Mouse (Mus musculus) neural tube, embryonic 10.5 days (tissue): Measurements from ENCODE around the gene Nedd9.

ENCODE experiments used
- DNase-seq: peaks from one replicate; pipeline ENCODE4 v3.0.0-alpha.2; 2017; ENCODE audit warnings: low spot score; ENCODE audit errors: extremely low spot score

Nedd9 gene

GRCm38 (mm10) chr13:41410191-41411074 is 76.7 kb downstream of the Nedd9 start:
- no peak for DNase-seq

DNA sequence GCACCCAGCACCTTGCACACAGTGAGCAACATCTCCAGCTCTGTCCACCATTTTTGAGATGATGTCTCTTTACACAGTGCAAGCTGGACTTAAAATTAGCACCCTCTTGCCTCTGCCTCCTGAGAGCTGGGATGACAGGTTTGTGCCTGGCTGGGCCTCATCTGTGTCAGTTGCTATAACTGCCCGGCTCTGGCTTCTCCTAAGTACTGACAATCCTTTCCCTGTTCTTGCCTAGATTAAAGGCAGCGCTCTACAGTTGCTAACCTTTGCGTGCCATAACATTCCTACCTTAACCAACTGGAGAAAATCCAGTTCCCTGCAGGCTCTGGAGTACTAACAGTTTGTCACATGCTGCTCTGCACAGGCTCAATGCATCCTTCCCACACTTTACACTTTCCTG is 77.9 kb downstream of the Nedd9 start:
- DNase-seq = no peak

- DNase-seq = no peak
Observed at GRCm38 (mm10) chr13:41408374-41408952, 78.7 kb downstream of the Nedd9 start.

DNA sequence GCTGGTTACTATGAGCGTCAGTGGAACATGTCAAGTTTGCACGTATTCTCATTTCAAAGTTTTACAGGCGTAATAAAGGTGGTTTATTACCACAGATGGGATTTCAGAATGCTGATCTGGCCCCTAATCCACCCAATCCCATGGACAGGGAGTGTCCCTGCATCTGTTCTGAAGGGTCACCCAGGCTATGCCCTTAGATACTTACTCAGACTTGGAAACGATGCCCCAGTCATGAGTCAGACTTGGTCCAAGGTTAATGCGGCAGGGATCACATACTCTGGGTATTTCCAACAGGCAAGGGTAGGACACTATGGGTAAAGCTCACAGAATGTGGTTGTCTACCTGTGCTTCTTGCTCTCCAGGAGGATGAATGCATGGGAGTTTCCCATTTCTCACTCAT is 82.2 kb downstream of the Nedd9 start:
- no peak for DNase-seq

DNA sequence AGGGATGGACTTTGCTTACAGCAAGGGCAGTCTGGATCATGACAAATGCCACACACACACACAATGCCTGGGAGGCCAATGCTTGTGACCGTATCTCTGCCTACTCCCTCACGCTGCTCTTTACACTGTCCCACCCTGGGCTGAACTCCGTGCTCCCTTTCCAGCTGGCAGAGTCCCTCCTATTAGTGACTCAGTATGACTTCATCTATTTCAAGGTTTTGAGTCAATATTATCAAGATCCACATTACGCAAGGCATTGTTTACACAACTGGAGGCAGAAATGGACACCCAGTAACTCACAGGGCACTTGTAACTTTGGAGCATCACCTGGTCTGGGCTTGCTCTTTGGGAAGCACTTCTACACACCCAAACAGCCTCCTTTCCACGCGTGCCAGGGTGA is 83.3 kb downstream of the Nedd9 start:
- DNase-seq = no peak

- no peak for DNase-seq
Observed at GRCm38 (mm10) chr13:41402441-41403003, 84.6 kb downstream of the Nedd9 start.

GRCm38 (mm10) chr13:41401775-41402174 is 85.4 kb downstream of the Nedd9 start:
- DNase-seq = peak; percentile 16

DNA sequence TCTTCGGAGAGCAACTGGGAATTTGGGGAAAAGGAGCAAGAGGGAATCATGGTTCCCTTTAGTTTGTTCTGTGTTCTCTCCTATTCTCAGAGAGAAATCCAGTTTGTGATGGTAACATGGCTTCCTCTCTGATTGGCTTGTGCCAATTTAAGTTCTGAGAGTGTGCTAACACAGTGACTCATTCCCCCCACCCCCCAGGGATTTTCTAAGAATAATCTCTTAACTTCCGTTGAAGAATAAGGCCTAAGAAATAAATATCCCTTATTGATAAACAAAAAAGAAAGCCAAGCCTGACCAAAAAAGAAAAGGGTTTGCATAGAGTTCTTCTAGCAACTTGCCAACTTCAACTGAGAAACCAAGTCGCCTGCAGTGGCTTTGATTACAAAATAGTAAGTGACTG is 86.9 kb downstream of the Nedd9 start:
- DNase-seq = no peak

GRCm38 (mm10) chr13:41392191-41392590 is 95.0 kb downstream of the Nedd9 start:
- no peak for DNase-seq

DNA sequence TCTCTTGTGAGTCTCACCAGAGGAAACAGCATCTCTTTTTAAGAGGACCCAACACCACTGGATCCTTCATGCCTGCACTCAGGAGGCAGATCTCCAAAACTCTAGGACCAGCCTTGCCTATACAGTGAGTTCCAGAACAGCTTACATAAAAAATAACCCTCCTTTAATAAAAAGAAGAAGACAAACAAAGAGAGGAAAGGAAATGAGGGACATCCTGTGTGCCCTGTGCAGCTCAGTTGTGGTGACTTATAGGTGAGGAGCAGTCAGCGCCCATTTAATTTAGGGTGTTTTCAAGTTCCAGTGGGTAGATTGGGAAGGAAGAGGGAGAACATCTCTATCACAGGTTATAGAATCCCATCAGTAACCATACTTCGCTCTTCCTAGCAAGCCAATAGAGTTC is 96.5 kb downstream of the Nedd9 start:
- DNase-seq = no peak

DNA sequence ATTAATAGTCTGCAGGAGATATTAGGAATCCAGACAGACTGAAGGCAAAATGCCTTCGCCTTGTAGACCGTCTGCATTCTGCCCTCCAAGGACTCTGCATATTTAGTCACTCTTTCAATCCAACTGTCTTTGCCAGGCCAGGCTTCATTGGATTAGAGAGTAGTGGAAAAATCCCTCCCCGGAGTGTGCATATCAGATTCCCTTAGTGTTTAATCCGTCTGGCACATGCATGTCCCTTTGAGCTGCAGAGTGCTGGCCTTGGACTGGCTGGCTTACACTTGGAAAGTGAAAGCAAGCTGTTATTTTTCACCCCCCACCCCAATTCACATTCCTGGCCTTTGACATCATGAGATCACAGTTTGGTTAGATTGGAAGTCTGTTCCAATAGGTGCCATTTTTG is 100.6 kb downstream of the Nedd9 start:
- DNase-seq = no peak

GRCm38 (mm10) chr13:41384896-41385295 is 102.3 kb downstream of the Nedd9 start:
- no peak for DNase-seq

DNA sequence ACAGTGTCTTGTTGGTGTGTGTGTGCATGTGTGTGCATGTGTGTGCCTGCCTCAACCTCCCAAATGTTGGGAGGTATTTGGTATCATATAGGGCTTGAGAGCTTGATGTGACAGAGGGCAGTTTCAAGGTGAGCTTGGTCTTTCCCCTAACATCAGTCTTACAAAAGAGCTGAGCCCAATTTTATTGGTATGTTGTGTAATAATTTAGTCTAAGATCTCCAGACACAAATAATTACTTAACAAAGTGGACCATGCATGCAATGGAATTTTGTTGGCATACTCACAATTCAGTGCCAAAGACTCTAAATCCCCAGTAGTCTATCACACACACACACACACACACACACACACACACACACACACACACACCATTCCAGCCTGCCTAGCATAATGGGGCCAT is 104.5 kb downstream of the Nedd9 start:
- DNase-seq = no peak

DNA sequence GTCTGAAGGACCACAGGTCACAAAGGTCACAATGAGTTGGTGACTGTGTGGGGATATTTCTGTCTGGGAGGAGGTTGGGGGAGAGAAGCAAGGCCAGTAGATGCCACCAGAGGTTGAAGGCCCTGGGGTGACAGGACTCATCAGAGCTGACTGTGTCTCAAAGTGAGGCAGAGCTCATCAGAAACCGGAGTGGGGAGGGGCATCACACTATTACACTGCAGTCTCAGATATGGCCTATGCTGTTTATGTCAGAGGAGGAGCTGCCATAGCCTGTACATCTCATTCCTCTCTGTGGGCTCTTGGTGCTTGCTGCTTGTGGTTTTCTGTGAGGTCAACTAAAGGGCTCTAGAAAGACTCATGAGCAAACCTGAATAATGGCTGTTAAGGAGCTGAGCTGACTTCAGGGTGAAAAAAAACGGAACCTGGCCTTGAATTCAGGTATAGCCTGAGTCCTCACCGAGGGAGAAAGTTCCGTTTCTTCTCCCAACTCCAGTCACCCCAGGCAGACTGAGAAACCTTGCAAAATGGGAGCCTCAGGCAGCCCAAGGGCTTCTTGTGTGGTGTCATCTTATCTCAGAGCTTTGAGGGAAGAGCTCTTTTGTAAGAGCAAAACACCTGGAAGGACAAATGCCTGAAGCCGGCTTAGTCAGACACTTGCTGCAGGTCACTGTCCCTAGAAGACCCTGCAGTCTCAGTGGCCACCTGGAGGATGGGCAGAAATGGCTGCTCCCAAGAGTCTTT is 105.2 kb downstream of the Nedd9 start:
- DNase-seq = no peak

- DNase-seq = no peak
Observed at GRCm38 (mm10) chr13:41381041-41381805, 105.9 kb downstream of the Nedd9 start.

DNA sequence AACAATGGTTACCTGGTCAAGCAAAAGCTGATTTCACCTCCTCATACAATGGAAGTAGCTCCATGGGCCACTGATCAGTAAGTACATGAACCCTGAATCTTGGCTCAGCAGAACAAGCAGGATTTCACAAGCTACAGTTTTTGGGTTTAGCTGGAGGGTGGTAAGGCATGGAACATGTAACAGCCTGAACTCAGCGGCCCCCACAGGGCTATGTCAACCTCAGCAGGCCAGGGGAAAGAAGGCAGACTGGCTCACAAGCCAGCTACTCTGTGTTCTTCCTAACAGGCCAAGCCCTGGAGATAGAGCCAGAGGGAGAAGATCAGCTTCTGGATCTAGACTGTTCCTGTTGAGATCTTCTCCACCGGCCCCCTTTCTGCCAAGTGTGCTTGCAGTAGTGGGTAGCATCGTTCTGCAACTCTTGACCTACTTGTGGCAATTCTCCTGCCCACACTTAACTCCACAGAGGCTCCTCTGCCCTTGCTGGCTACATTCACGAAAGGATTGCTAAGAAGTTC is 107.2 kb downstream of the Nedd9 start:
- no peak for DNase-seq

GRCm38 (mm10) chr13:41378462-41378861 is 108.7 kb downstream of the Nedd9 start:
- DNase-seq = no peak

GRCm38 (mm10) chr13:41377856-41378255 is 109.3 kb downstream of the Nedd9 start:
- peak; percentile 40 for DNase-seq

DNA sequence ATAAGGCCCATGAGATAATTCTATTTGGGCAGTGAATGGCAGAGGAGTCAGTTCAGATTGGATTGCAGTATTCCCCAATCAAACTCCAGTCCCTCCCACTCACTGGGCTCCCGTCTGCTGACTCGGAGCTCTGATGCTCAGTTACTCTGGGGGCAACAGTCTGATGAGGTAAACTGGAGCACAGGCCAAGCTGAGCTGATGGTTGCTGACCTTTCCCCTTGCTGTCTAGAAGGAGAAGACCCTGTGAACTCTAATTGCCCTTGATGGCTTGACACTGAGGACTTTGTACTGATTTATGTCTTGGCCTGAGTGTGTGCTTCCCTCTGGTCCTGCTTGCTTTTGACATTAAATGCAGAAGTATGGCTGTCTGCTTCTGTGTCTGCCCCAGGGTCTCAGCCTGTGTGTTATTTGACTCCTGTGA is 110.1 kb downstream of the Nedd9 start:
- peak; percentile 61 for DNase-seq

DNA sequence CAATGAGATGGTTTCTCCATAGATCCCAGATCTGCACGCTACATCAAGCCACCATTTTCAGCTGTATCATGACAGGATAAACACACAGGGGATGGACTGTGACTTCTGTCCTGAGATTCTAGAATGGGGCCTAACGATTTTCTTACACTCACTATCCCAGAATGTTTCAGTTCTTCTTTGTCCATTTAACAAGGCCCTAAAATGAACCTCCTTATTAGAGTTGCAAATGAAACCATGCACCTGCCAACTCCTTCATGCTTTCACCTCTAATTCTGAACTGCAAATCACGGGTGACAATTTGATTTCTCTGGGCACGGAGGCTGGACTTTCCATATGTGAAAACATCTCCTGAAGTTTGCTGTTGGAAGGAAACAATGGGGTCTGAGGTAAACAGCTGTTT is 111.1 kb downstream of the Nedd9 start:
- DNase-seq = no peak

GRCm38 (mm10) chr13:41375696-41376095 is 111.5 kb downstream of the Nedd9 start:
- no peak for DNase-seq
